Mouse (Mus musculus) right cerebral cortex, postnatal 10 days (tissue): Measurements from ENCODE around the gene H2-Ab1.
A peak's percentile ranks its signal among the peaks of the same experiment; 100 is the strongest.
"Not testable (repeated sequence)": the region's sequence is repeated elsewhere in the genome, so short reads cannot be mapped to it uniquely, and the experiment has no call there.

Experiments used
- DNase-seq, 2 experiments: peaks; one replicate each; pipeline ENCODE4 v3.0.0; 2021; ENCODE audit warnings: low spot score in 2 of 2

The H2-Ab1 gene

GRCm38 (mm10) chr17:34257594-34258375 is at the start of gene H2-Ab1:
TSS of gene H2-Ab1 (plus strand) at chr17:34257689.
- peak; percentile 78 to 87 for DNase-seq

GRCm38 (mm10) chr17:34207866-34208265 is 49.6 kb upstream of the H2-Ab1 start:
- peak in 1 of 2 experiments; percentile 11 for DNase-seq

- DNase-seq: no peak
Measured at GRCm38 (mm10) chr17:34208421-34208820, 49.1 kb upstream of the H2-Ab1 start.

GRCm38 (mm10) chr17:34209680-34210079 is 47.8 kb upstream of the H2-Ab1 start:
- peak in 1 of 2 experiments; percentile 14 for DNase-seq

GRCm38 (mm10) chr17:34210599-34210998 is 46.9 kb upstream of the H2-Ab1 start:
- peak in 1 of 2 experiments; percentile 6 for DNase-seq

- DNase-seq: peak in 1 of 2 experiments; percentile 16
Measured at GRCm38 (mm10) chr17:34211746-34212365, 45.6 kb upstream of the H2-Ab1 start.

GRCm38 (mm10) chr17:34213936-34214335 is 43.6 kb upstream of the H2-Ab1 start:
- DNase-seq: peak in 1 of 2 experiments; percentile 12

- peak in 1 of 2 experiments; percentile 10 for DNase-seq
Measured at GRCm38 (mm10) chr17:34215176-34215575, 42.3 kb upstream of the H2-Ab1 start.

- DNase-seq: peak in 1 of 2 experiments; percentile 13
Measured at GRCm38 (mm10) chr17:34217216-34217928, 40.1 kb upstream of the H2-Ab1 start.

- DNase-seq: peak in 1 of 2 experiments; percentile 7
Measured at GRCm38 (mm10) chr17:34217986-34218385, 39.5 kb upstream of the H2-Ab1 start.

GRCm38 (mm10) chr17:34218675-34219074 is 38.8 kb upstream of the H2-Ab1 start:
- DNase-seq: peak; percentile 42 to 44

GRCm38 (mm10) chr17:34219096-34219495 is 38.4 kb upstream of the H2-Ab1 start:
- peak in 1 of 2 experiments; percentile 46 for DNase-seq

- DNase-seq: peak in 1 of 2 experiments; percentile 2
Measured at GRCm38 (mm10) chr17:34219801-34220200, 37.7 kb upstream of the H2-Ab1 start.

GRCm38 (mm10) chr17:34220401-34220800 is 37.1 kb upstream of the H2-Ab1 start:
- not testable (repeated sequence) for DNase-seq

- DNase-seq: no peak
Measured at GRCm38 (mm10) chr17:34224816-34225215, 32.7 kb upstream of the H2-Ab1 start.

- no peak for DNase-seq
Measured at GRCm38 (mm10) chr17:34225426-34225825, 32.1 kb upstream of the H2-Ab1 start.

- not testable (repeated sequence) for DNase-seq
Measured at GRCm38 (mm10) chr17:34225911-34226310, 31.6 kb upstream of the H2-Ab1 start.

- DNase-seq: not testable (repeated sequence)
Measured at GRCm38 (mm10) chr17:34230971-34231370, 26.5 kb upstream of the H2-Ab1 start.

GRCm38 (mm10) chr17:34232021-34232420 is 25.5 kb upstream of the H2-Ab1 start:
- DNase-seq: not testable (repeated sequence)

GRCm38 (mm10) chr17:34234926-34235325 is 22.6 kb upstream of the H2-Ab1 start:
- DNase-seq: peak; percentile 65 to 77

GRCm38 (mm10) chr17:34236691-34237090 is 20.8 kb upstream of the H2-Ab1 start:
- DNase-seq: peak in 1 of 2 experiments; percentile 50

- DNase-seq: no peak
Measured at GRCm38 (mm10) chr17:34237741-34238140, 19.7 kb upstream of the H2-Ab1 start.
